Mouse (Mus musculus) thymus, adult 2 months (tissue): ENCODE results near the gene Ormdl3. TPM values are rescaled to one million over a fixed set of nuclear protein-coding genes. Genes with fewer than 3 reads are reported as not detected.

Source experiments
- DNase-seq: peaks from one replicate; pipeline ENCODE4 v3.0.0; 2021
- H3K27ac ChIP-seq: fragments of 200-500 bp; 2 replicates; pipeline ENCODE4 v1.5.1; 2012; ENCODE audit warnings: low read length, control low read depth; ENCODE audit not compliant: control insufficient read depth, insufficient read depth
- H3K27me3 ChIP-seq: fragments of 200-500 bp; 2 replicates; pipeline ENCODE4 v1.6.1; 2012; ENCODE audit warnings: mild to moderate bottlenecking, low read length, moderate library complexity, mixed read lengths; ENCODE audit not compliant: control insufficient read depth, insufficient read depth
- H3K36me3 ChIP-seq: fragments of 200-500 bp; 2 replicates; pipeline ENCODE4 v1.6.1; 2012; ENCODE audit warnings: mild to moderate bottlenecking, low read length, moderate library complexity; ENCODE audit not compliant: control insufficient read depth, insufficient read depth
- H3K4me1 ChIP-seq: fragments of 200-500 bp; replicated peaks from 2 replicates; pipeline ENCODE4 v1.6.1; 2012; ENCODE audit warnings: low read length; ENCODE audit not compliant: control insufficient read depth, insufficient read depth
- H3K4me3 ChIP-seq: fragments of 200-500 bp; 2 replicates; pipeline ENCODE4 v1.5.1; 2012; ENCODE audit warnings: mild to moderate bottlenecking, low read length, control low read depth, moderate library complexity; ENCODE audit not compliant: control insufficient read depth, insufficient read depth
- CTCF ChIP-seq: fragments of 200-500 bp; IDR thresholded peaks from 2 replicates; pipeline ENCODE4 v1.5.1; 2012; ENCODE audit warnings: mild to moderate bottlenecking, control low read depth, low read length, moderate library complexity, borderline replicate concordance; ENCODE audit not compliant: control insufficient read depth, poor library complexity, insufficient read depth; ENCODE audit errors: extremely low read depth
- POLR2A ChIP-seq: fragments of 200-500 bp; IDR thresholded peaks from 2 replicates; pipeline ENCODE4 v1.6.1; 2012; ENCODE audit warnings: mild to moderate bottlenecking, low read length, control low read depth, moderate library complexity; ENCODE audit not compliant: control insufficient read depth, poor library complexity, insufficient read depth; ENCODE audit errors: extremely low read depth
- WGBS: fragments of 180-500 bp; shearing (Covaris S2); methylation state at CpG from one replicate; pipeline ENCODE4 v1.1.7; 2018; 5-methylcytosine and 5-hydroxymethylcytosine counted together
- polyA plus RNA-seq: library from polyadenylated mRNA; depleted of rRNA; stranded (reverse); fragments of >200 nt; gene quantifications from 2 replicates; pipeline ENCODE4 v1.2.3, GENCODE M21; 2012

Ormdl3 gene
- polyA plus RNA-seq, 1 experiment = 74.6 TPM

- H3K27ac ChIP-seq = no peak within 1 kb of the TSS
- H3K4me3 ChIP-seq = no peak within 1 kb of the TSS
- no peak for DNase-seq
Measured at GRCm38 (mm10) chr11:98597991-98598390, 10.8 kb upstream of the Ormdl3 start, which contains the start of gene Lrrc3c. Gene Lrrc3c, plus strand, starts transcription at chr11:98598291.

GRCm38 (mm10) chr11:98597363-98597762, 10.2 kb upstream of the Ormdl3 start:
- WGBS = 27% methylated on average over 6 of the region's 6 CpGs
- DNase-seq = peak; percentile 78
- H3K27me3 ChIP-seq = no peaks in the 10 kb centered on the region

More at GRCm38 (mm10) chr11:98597991-98598390, 10.8 kb upstream of the Ormdl3 start, which contains the start of gene Lrrc3c:
- H3K4me1 ChIP-seq = peaks cover 19% of the 10 kb centered on the region
- no peaks in the 10 kb centered on the region for H3K27me3 ChIP-seq
- TF ChIP-seq CTCF (no peak), POLR2A (no peak)
- 94% methylated on average over 8 of the region's 8 CpGs for WGBS
- no peaks in the 10 kb centered on the region for H3K36me3 ChIP-seq

DNA sequence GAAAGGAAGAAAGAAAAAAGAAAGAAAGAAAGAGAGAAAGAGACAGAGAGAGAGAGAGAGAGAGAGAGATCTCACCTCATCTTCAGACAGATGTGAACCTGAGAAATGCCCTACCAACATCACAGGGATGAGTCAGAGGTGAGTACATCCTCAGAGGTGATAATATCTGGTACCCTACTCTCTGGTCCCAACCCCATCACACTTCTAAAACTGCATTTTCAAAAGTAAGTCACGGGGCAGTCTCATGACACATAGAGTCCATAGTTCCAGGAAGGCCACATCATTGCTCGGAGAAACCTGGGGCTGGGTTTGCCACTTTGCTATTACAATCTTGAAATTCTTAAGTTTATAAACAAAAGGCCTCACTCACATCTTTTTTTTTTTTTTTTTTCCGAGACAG, 8.8 kb upstream of the Ormdl3 start:
- H3K4me1 ChIP-seq = peaks cover 12% of the 10 kb centered on the region
- H3K27me3 ChIP-seq = no peaks in the 10 kb centered on the region
- H3K4me3 ChIP-seq = no peak overlapping the region
- H3K36me3 ChIP-seq = no peaks in the 10 kb centered on the region
- no peak for TF ChIP-seq POLR2A
- TF ChIP-seq CTCF = no peak
- WGBS = 85% methylated on average over 3 of the region's 3 CpGs
- no peak overlapping the region for H3K27ac ChIP-seq
- no peak for DNase-seq

More at GRCm38 (mm10) chr11:98597363-98597762, 10.2 kb upstream of the Ormdl3 start:
- Histone ChIP-seq H3K27ac (no peak overlapping the region), H3K4me3 (no peak overlapping the region), H3K4me1 (peaks cover 17% of the 10 kb centered on the region), H3K36me3 (no peaks in the 10 kb centered on the region)
- TF ChIP-seq POLR2A = no peak
- TF ChIP-seq CTCF = no peak

GRCm38 (mm10) chr11:98595473-98595872, 8.3 kb upstream of the Ormdl3 start:
- 60% methylated on average over 10 of the region's 10 CpGs for WGBS
- Histone ChIP-seq H3K27me3 (no peaks in the 10 kb centered on the region), H3K36me3 (no peaks in the 10 kb centered on the region), H3K27ac (no peak overlapping the region), H3K4me1 (peaks cover 12% of the 10 kb centered on the region), H3K4me3 (no peak overlapping the region)
- no peak for DNase-seq
- TF ChIP-seq CTCF (no peak), POLR2A (no peak)

GRCm38 (mm10) chr11:98595021-98595420, 7.9 kb upstream of the Ormdl3 start:
- peak; percentile 36 for DNase-seq
- H3K4me3 ChIP-seq = no peak overlapping the region
- TF ChIP-seq POLR2A (no peak), CTCF (no peak)
- H3K27ac ChIP-seq = no peak overlapping the region
- peaks cover 12% of the 10 kb centered on the region for H3K4me1 ChIP-seq
- H3K36me3 ChIP-seq = no peaks in the 10 kb centered on the region
- WGBS = 26% methylated on average over 6 of the region's 6 CpGs
- no peaks in the 10 kb centered on the region for H3K27me3 ChIP-seq

- no peak for DNase-seq
- Histone ChIP-seq H3K4me1 (peaks cover 21% of the 10 kb centered on the region), H3K27ac (no peak overlapping the region), H3K27me3 (no peaks in the 10 kb centered on the region), H3K36me3 (no peaks in the 10 kb centered on the region), H3K4me3 (no peak overlapping the region)
- TF ChIP-seq POLR2A (no peak), CTCF (no peak)
- 88% methylated on average over 19 of the region's 19 CpGs for WGBS
Measured at GRCm38 (mm10) chr11:98590548-98591445, 3.6 kb upstream of the Ormdl3 start.
